Mouse (Mus musculus) embryonic fibroblast, embryonic 13.5 days (primary cell): ENCODE measurements around the gene Tapt1. TPM values are rescaled to one million over a fixed set of nuclear protein-coding genes. Genes with fewer than 3 reads are reported as not detected.
A peak's percentile ranks its signal among the peaks of the same experiment; 100 is the strongest.

Experiments
- H3K27ac ChIP-seq: 2 replicates; pipeline ENCODE4 v1.5.1; 2012; ENCODE audit warnings: low read length, control low read depth, inconsistent platforms; ENCODE audit not compliant: insufficient read depth
- H3K4me1 ChIP-seq: 2 replicates; pipeline ENCODE4 v1.6.1; 2011; ENCODE audit warnings: low read length; ENCODE audit not compliant: control insufficient read depth, insufficient read depth
- H3K4me3 ChIP-seq: 2 replicates; pipeline ENCODE4 v1.5.1; 2011; ENCODE audit warnings: mild to moderate bottlenecking, control low read depth, low read length; ENCODE audit not compliant: insufficient read depth
- CTCF ChIP-seq: IDR thresholded peaks from 2 replicates; pipeline ENCODE4 v1.5.1; 2011; ENCODE audit warnings: mild to moderate bottlenecking, control low read depth, low read length, moderate library complexity, borderline replicate concordance; ENCODE audit not compliant: insufficient read depth
- POLR2A ChIP-seq: IDR thresholded peaks from 2 replicates; pipeline ENCODE4 v1.6.1; 2011; ENCODE audit warnings: low read depth, mild to moderate bottlenecking, control low read depth, low read length, moderate library complexity
- polyA plus RNA-seq: library from polyadenylated mRNA; stranded (reverse); fragments of >200 nt; gene quantifications from 2 replicates; pipeline ENCODE4 v1.2.4, GENCODE M21; 2011; ENCODE audit warnings: low read depth; ENCODE audit not compliant: missing spikeins, insufficient read length

The Tapt1 gene
- polyA plus RNA-seq, 1 experiment: 41.1 TPM

DNA sequence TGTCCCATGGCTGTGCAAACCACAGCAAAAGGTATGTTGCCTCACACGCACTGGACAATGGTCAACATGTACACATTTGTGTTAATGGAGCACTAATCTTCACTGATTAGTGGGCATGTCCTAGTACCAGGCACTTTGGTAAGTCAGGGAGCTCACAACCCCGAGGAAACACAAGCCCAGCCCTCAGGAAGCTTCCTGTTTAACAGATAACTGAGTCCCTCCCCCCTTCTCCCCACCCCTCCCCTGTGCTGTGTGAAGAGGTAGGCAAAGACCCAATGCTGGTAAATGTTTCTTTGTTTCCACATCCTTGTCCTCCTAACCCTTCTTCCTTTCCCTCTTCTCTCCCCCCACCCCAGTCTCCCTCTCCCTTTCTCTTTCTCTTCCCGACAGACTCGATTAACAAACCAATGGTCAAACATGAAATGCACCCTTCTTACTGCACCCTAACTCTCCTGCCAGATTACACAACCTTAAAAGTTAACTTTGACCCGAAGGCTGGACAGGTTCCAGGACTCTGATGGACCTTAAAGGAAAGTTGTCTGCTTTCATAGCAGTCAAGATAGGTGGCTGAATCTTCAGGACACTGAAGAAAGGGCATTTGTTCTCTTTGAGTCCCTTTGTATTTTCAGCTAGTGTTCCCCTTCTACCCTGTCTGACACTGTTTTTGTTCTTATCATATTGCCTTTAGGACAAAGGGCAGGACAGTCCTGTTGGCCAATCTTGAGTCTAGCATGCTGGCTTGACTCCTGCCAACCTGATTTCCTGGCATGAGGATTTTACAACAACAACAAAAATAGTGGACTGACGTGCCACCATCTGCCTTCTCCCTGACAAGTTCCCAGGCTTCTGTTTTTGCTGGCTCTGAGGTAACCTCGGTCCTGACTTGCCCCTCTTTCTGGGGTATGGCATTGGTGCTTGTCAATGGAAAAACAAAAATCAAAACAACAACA lies 13.0 kb upstream of the Tapt1 start:
- TF ChIP-seq CTCF (no peak), POLR2A (no peak)
- H3K27ac ChIP-seq: no peak overlapping the region
- no peak overlapping the region for H3K4me3 ChIP-seq
- no peaks in the 10 kb centered on the region for H3K4me1 ChIP-seq

DNA sequence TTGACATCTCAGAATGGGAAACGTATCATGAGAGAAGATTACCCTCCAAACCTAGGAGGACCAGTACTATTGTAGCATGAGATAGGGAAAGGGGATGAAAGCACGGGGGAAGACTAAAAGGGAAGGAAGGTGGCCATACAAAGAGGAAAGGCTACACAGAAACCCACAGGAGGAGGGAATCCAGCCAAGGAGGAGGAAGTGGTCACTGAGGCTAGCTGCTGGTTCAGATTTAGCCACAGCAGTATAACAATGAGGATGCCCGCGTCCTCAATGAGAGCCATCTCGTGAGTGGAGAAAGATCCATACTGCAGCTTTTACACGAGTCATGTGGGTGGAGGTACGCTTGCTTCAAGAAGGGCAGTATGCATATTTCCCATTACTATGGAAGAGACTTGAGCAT lies 11.8 kb upstream of the Tapt1 start:
- Histone ChIP-seq H3K4me3 (no peak overlapping the region), H3K4me1 (no peaks in the 10 kb centered on the region), H3K27ac (no peak overlapping the region)
- TF ChIP-seq CTCF (no peak), POLR2A (no peak)

DNA sequence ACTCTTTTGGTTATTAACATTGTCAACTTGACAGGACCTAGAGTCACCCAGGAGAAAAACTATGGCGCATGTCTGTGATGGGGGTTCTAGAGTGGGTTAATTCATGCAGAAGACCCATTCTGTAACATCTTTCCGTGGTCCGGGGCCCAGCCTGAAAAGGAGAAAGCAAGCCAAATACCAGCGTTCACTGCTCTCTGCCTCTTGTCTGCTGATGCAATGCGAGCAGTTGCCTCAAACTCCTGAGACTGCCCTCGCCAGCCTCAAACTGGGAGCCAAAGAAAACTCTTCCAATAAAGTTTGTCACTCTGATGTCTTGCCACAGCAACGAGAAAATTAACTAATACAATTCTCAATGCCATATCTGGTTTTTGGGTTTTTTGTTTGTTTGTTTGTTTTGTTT lies 8.2 kb upstream of the Tapt1 start:
- Histone ChIP-seq H3K4me3 (no peak overlapping the region), H3K4me1 (no peaks in the 10 kb centered on the region), H3K27ac (no peak overlapping the region)
- TF ChIP-seq CTCF: no peak
- no peak for TF ChIP-seq POLR2A

DNA sequence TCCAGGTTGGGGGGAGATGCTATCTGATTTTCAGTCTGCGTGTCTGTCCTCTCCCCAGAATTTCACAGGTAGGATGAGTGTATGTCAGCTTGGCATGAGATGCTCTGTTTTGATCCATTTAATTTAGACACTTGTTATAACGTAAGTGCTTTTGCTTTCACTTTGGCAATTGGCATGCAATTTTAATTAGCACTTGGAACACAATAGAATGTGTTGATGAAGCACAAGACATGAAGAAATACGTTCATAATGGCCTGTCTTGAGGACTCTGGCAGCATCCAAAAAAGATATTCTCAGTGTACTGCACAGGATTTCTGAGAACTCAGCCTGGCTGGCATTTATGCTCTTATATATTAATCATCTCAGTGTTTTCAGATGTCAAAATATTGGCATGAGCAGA lies 7.5 kb upstream of the Tapt1 start:
- no peak overlapping the region for H3K27ac ChIP-seq
- H3K4me1 ChIP-seq: no peaks in the 10 kb centered on the region
- no peak for TF ChIP-seq CTCF
- no peak for TF ChIP-seq POLR2A
- H3K4me3 ChIP-seq: no peak overlapping the region

- Histone ChIP-seq H3K4me3 (no peak overlapping the region), H3K4me1 (peaks cover 7% of the 10 kb centered on the region; the same call in 1 of the 2 replicates)
- TF ChIP-seq CTCF: no peak
- no peak for TF ChIP-seq POLR2A
Observed at GRCm38 (mm10) chr5:44228756-44229155, 2.3 kb upstream of the Tapt1 start.

GRCm38 (mm10) chr5:44228323-44228722 lies 1.9 kb upstream of the Tapt1 start:
- no peak overlapping the region for H3K27ac ChIP-seq
- no peak overlapping the region for H3K4me3 ChIP-seq
- H3K4me1 ChIP-seq: peaks cover 7% of the 10 kb centered on the region; the same call in 1 of the 2 replicates
- TF ChIP-seq CTCF (no peak), POLR2A (no peak)

More at GRCm38 (mm10) chr5:44228756-44229155, 2.3 kb upstream of the Tapt1 start:
- H3K27ac ChIP-seq: no peak overlapping the region

- Histone ChIP-seq H3K4me1 (peaks cover 7% of the 10 kb centered on the region), H3K4me3 (peak overlapping the region; percentile 65), H3K27ac (no peak overlapping the region)
- TF ChIP-seq CTCF (no peak), POLR2A (no peak)
Observed at GRCm38 (mm10) chr5:44227462-44227840, 1.0 kb upstream of the Tapt1 start.

DNA sequence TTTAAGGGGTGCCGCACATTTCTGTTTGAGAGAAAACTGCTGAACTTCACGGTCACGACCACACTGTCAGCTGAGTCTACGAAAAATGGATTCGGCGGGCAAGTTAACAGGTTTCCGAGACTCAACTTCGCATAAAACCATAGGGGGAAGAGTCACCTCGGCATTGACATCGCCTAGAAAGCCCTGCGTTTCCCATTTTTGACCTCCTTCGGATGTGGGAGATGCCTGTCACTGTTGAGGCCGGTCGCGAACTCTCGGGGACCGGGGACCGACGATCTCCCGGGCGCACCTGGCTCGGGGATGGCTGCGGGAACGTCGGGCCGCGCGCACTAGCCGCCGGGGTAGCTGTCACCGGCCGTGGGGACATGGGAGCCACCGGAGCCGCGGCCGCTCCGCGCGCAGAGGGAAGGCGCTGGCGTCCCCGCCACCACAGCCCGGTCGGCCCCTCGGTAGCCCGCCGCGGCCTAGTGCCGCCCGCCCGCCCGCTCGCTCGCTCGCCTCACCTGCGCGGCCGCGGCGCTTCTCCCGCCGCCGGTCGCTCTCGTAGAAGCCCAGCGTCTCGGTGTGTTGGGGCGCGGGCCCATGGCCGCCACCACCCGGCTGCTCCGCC lies 410 bp downstream of the Tapt1 start:
- H3K4me1 ChIP-seq: peaks cover 7% of the 10 kb centered on the region
- no peak for TF ChIP-seq CTCF
- no peak for TF ChIP-seq POLR2A
- peak overlapping the region; percentile 34; the same call in 1 of the 2 replicates for H3K27ac ChIP-seq
- peak overlapping the region; percentile 91 for H3K4me3 ChIP-seq

- TF ChIP-seq CTCF (no peak), POLR2A (no peak)
- Histone ChIP-seq H3K4me1 (peaks cover 7% of the 10 kb centered on the region), H3K27ac (no peak overlapping the region), H3K4me3 (peak overlapping the region; percentile 91)
Observed at GRCm38 (mm10) chr5:44224916-44225600, 1.4 kb downstream of the Tapt1 start.

DNA sequence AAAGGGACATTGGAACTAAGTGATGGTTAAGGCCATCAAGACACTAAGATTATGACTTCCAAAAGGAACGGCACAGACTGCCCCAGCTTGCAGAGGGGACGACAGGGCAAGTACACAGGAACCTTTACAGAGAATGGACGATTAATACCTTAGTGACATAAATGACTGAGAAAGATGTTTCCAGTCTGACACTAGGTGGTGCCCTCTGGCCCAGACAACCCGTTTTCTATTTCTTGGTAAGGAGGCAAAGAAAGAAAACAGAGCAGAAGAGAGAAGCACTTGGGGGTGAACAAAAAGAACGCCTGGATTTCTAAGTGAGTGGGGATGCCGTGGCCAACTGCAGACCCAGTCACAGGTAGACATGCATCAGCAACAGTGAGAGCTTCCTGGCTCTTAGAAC lies 2.2 kb downstream of the Tapt1 start:
- Histone ChIP-seq H3K27ac (no peak overlapping the region), H3K4me3 (no peak overlapping the region), H3K4me1 (peaks cover 7% of the 10 kb centered on the region)
- no peak for TF ChIP-seq CTCF
- TF ChIP-seq POLR2A: no peak
